Mouse (Mus musculus) megakaryocyte, embryonic 14.5 days (primary cell): Measurements from ENCODE around the gene Fam187a.

Experiments
- FLI1 ChIP-seq: IDR thresholded peaks from 2 replicates; pipeline ENCODE4 v1.6.1; 2012; ENCODE audit warnings: low read length, inconsistent platforms, mixed read lengths
- GATA1 ChIP-seq: IDR thresholded peaks from 3 replicates; pipeline ENCODE4 v1.6.1; 2012; ENCODE audit warnings: mixed read lengths, low read length, inconsistent platforms, borderline replicate concordance

- TF ChIP-seq GATA1 (no peak), FLI1 (no peak)
These were observed 33.1 kb downstream of the Fam187a start for GRCm38 (mm10) chr11:102918077-102918476.
